Mouse (Mus musculus) layer of hippocampus, postnatal 36 days (tissue): Measurements from ENCODE around the gene Znrf1. TPM values are rescaled to one million over a fixed set of nuclear protein-coding genes. Genes with fewer than 3 reads are reported as not detected.
"Not testable (repeated sequence)": the region's sequence is repeated elsewhere in the genome, so short reads cannot be mapped to it uniquely, and the experiment has no call there.

ENCODE experiments used
- DNase-seq, 2 experiments: peaks; one replicate each; pipeline ENCODE4 v3.0.0; 2022
- total RNA-seq, 2 experiments: library from RNA; stranded (reverse); gene quantifications; 2 replicates each; pipeline ENCODE4 v1.2.3; 2021

The Znrf1 gene
- 100 to 1,000 TPM; 110 to 118 TPM for total RNA-seq

DNA sequence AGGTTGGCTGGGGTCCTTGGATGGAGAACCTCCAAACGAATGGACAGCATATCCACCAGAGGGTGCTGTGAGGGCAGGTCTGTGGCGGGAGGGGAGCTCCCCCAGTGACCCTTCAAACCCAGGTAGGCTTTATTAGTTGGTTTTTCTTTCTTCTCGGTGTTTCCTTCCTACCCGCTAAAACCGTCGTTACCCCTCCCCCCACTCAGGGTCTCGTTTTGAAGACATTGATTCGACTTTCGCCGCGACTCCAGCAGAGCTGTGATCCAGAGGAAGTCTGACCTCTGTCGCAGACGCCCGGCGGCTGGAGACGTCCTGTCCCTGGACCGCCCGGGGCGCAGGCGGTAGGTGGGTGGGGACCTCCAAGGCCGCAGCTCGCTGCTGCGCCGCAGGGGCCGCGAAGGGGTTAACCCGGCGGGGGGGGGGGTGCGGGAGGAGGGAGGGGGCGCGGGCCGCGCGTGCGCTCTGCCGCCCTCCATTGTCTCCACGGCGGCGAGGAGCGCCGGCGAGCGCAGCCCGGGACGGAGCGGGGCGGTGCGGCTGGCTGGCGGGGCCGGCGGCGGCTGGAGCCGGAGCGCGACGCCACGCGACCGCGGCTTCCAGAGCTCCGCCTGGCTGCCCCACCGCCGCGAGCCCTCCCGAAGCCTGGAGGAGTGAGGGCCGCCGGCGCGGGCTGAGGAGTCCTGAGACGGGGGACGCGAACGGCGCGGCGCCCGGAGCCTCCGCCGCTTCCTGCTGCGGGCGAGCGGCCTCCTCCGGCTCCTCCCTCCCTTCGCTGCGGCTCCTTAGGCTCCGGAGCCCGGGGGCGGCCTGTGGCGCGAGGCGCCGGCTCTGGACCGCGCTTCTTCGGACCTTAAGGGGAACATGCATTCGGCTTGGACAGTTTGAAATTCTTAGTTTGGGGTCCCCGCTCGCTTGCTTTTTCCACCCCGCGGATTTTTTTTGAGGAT is at the start of gene Znrf1:
Znrf1 (plus strand) TSS at position 67 of the 947 bp plus-strand sequence.
- peak; percentile 72 to 74 for DNase-seq

DNA sequence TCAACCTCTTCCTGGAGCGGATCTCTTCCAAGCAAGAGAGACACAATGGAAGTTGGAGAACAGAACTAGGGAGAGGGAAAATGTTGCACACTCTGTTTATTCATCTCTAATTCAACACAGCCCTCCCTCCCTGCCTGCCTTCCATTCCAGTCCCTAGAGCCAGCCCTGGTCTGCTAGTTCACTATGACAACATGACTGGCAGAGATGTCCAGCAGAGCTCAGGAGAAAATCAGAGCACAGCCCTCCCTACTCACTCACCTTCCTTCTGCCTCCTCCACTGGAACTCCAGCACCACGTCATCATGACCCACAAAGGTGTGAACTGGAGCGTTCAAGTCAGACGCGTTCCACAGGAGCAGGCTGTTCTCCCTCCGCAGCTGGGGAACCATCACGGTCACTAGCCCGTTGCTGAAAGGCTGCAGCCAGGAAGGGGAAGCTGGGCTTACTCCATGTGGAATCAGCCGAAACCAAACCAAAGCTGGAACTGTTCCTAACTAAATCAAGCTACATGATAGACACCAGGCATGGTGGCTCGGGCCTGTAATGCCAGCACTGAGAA is 45.8 kb upstream of the Znrf1 start:
- DNase-seq, result no peak

GRCm38 (mm10) chr8:111491191-111491590 is 44.7 kb upstream of the Znrf1 start:
- no peak for DNase-seq

GRCm38 (mm10) chr8:111492508-111492907 is 43.4 kb upstream of the Znrf1 start:
- no peak for DNase-seq

DNA sequence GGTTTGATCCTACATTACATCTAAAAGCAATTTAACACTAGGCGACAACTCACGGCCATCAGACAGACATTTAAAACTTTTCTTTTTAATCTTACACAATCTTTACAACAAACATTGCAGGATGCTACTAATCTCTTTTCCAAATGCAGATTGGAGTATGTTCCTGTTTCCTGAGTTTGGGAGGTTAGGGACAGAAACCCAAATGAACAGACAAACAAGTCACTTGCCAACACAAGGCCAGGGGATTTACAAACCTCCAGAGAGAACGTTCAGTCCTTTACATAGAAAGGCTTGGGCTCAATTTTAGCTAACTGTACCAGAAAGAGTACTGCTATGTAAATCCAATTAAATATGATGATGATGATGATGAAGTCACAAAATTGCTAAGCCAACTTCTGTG is 42.7 kb upstream of the Znrf1 start:
- no peak for DNase-seq

DNA sequence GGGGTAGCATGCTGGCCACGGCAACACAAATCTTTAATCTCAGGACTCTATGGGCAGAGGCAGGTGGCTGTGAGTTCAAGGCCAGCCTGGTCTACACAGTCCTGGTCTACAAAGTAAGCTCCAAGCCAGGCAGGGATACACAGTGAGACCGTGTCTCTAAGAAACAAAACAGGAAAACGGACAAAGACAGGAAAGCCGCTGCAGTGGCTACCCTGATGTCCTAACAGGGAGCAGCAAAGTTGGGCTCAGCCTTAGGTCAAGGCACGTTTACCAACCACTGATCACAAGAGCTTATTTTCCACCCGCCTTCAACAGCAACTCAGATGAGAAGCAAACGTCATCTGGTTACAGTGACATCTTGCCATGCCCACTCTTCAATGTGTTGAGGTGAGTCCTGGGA is 39.6 kb upstream of the Znrf1 start:
- no peak for DNase-seq

DNA sequence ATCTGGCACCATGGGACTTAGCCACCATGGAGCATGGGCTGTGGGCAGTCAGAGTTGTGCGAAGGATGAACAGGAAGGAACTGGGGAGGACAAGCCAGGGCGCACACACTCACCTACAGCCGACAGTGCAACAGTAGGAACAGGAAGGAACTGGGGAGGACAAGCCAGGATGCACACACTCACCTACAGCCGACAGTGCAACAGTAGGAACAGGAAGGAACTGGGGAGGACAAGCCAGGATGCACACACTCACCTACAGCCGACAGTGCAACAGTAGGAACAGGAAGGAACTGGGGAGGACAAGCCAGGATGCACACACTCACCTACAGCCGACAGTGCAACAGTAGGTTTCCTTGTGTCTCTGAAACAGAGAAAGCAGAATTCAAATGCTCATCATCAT is 37.6 kb upstream of the Znrf1 start:
- DNase-seq, result not testable (repeated sequence)

GRCm38 (mm10) chr8:111501724-111502464 is 34.0 kb upstream of the Znrf1 start:
- DNase-seq, result no peak

- no peak for DNase-seq
Observed at GRCm38 (mm10) chr8:111508566-111508965, 27.3 kb upstream of the Znrf1 start.

DNA sequence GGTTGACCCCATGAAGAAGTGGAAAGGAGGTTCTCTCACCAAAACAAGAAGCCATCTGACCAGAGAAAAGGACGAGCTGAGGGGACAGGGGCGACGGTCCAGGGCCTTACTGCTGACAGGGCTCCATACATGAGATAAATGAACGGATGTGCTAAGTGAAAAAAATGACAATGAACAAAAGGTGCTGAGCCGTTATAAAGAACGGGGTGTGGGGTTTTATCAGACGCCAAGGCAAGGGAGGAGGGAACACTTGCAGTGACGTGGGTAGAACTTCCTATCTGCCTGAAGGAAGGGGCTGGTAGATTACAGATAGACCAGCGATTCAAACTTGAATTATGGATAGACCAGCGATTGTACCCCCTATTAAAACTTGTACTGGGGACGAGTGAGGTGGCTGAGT is 26.6 kb upstream of the Znrf1 start:
- DNase-seq, result no peak

- DNase-seq, result no peak
Observed at GRCm38 (mm10) chr8:111510401-111510800, 25.5 kb upstream of the Znrf1 start.

DNA sequence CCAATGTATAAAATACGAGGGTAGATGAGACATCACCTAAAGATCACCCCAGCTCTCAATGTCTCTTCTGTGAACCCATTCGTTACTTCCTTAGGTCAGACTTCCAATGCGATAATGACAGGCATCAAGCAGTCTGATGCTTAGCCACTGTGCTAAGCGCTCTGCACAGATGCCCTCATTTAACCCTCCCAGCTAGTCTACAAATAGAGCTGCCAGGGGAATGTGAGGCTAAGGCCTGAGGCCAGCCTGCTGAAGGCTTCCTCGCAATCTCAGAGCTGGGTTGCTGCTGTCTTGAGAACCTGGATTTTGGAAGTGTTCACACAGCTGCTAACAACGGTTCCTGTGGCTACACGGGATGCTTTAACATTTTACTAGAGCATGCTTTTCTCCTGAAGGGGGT is 23.0 kb upstream of the Znrf1 start:
- DNase-seq, result no peak

DNA sequence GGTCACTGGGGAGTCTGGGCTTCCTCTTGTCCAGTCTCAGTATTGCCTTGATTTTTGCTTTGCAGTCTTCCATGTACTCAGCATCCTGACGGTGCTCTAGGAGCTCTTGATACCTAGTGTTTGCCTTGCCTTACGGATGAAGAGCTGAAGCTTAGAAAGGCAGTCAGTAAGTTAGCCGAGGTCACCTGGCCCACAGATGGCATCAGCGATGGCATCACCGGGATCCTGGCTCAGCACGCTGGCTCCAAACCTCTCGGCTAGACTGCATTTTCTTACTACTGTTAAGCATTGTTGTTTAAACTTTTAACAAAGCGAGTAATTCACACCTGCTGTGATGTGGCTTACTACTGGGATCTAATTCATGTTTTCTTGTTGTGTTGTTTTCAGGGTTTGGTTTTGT is 22.5 kb upstream of the Znrf1 start:
- DNase-seq, result no peak

GRCm38 (mm10) chr8:111516451-111517035 is 19.4 kb upstream of the Znrf1 start:
- DNase-seq, result no peak

GRCm38 (mm10) chr8:111517466-111517865 is 18.4 kb upstream of the Znrf1 start:
- no peak for DNase-seq

DNA sequence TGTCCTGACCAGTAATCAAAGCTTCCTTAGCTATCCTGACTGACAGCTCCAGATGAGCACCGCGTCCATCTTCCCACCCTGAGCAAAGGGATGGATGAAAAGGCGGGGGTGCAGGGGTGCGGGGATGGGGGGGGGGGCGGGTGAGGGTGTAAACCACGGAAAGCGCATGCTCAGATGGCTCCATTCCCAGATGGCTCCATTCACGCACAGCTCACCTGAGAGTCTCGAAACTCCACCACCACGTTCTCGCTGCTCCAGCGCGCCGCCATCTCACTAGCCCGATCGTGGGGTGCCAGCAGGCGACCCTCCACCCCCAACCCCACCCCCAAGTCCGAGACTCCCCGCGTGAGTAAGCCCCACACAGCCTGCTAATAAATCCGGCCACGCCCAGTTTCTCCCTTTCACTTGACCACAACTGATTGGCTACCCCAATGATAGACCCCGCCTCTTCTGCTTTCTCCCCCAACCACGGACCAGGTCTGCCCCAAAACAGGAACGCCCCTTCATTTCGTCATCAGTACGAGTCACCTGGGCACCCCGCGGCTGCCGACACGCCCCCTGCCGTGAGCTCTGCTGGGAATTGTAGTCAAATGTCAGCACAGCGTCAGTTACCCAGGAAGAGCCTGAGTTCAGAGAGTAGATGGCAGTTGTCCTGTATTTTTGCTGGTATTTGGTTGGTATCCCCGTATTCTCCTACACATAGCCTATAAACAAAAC is 14.0 kb upstream of the Znrf1 start, which contains the start of gene Wdr59:
Wdr59 (minus strand) TSS at position 380 of the 717 bp plus-strand sequence.
- DNase-seq, result peak; percentile 96 to 97

GRCm38 (mm10) chr8:111526403-111527024 is 9.4 kb upstream of the Znrf1 start:
- DNase-seq, result no peak

DNA sequence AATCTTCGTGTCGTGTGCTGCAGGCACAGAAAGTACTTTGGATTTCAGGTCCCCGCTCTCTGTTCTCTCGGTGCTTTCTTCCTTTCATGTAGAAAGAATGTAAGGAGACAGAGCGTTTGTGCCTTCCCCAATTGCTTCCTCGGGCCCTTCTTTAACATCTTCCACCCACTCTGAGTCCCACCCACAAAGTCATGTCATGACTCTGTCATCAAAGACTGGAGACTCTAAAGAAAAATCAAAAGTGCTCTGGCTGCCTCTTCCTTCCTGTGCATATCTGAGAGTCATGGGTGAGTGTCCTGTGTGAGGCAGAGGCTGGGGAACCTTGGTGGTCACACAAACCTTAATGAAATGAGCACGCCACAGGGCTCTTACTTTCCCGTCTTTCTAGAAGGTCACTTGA is 8.7 kb upstream of the Znrf1 start:
- DNase-seq, result no peak

- DNase-seq, result no peak
Observed at GRCm38 (mm10) chr8:111528071-111528470, 7.8 kb upstream of the Znrf1 start.

GRCm38 (mm10) chr8:111531191-111531590 is 4.7 kb upstream of the Znrf1 start:
- DNase-seq, result no peak

DNA sequence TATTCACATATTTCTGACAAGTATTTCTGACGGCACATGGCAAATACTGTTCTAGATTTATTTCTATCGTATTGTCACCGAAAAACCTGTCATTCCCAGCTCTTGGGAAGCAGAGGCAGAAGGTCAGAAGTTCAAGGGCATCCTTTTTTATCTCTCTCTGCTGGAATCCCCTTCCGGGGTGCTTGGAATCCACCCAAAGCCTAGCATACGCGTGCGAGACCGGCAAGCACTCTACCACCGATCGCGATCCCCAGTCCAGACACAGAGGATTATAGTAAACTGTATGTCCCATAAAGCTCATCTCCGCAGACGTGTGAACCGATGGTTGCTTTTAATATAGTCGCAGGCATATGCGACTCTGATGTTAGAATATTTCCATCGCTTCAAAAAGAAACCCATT is 4.3 kb upstream of the Znrf1 start:
- no peak for DNase-seq

- DNase-seq, result no peak
Observed at GRCm38 (mm10) chr8:111533503-111533902, 2.4 kb upstream of the Znrf1 start.
